Mouse (Mus musculus): ENCODE measurements around the gene 1810062G17Rik. TPM values are rescaled to one million over a fixed set of nuclear protein-coding genes. Genes with fewer than 3 reads are reported as not detected.

1810062G17Rik gene
- polyA plus RNA-seq, 1 experiment from 2014 or later: 0.40 TPM

GRCm38 (mm10) chr3:36471856-36472255 lies 3.9 kb upstream of the 1810062G17Rik start:
- H3K4me1 ChIP-seq (ENCODE audit: control insufficient read depth, insufficient read depth, low read length): peaks cover 8% of the 10 kb centered on the region
- H3K4me3 ChIP-seq (ENCODE audit: low read depth, low read length): no peak overlapping the region
- H3K9ac ChIP-seq (ENCODE audit: low read length): no peak overlapping the region
- no peak for DNase-seq (ENCODE audit: low spot score, missing footprints)
- no peaks in the 10 kb centered on the region for H3K27me3 ChIP-seq (ENCODE audit: control insufficient read depth, insufficient read depth, low read length)
- no peaks in the 10 kb centered on the region for H3K9me3 ChIP-seq (ENCODE audit: control insufficient read depth, low read length)
- H3K4me2 ChIP-seq: no peak overlapping the region
- WGBS: 87% methylated on average over 4 of the region's 4 CpGs
- no peak overlapping the region for H3K27ac ChIP-seq (ENCODE audit: low read depth, low read length)
- no peaks in the 10 kb centered on the region for H3K36me3 ChIP-seq (ENCODE audit: control insufficient read depth, insufficient read depth, low read length)
- no peak for ATAC-seq (ENCODE audit: low FRiP score)

GRCm38 (mm10) chr3:36473222-36473621 lies 2.5 kb upstream of the 1810062G17Rik start:
- WGBS: 97% methylated on average over 5 of the region's 5 CpGs

GRCm38 (mm10) chr3:36474421-36474820 lies 1.3 kb upstream of the 1810062G17Rik start:
- 73% methylated on average over 5 of the region's 5 CpGs for WGBS
- no peak overlapping the region for H3K4me3 ChIP-seq (ENCODE audit: low read depth, low read length)
- H3K4me1 ChIP-seq (ENCODE audit: control insufficient read depth, insufficient read depth, low read length): peaks cover 8% of the 10 kb centered on the region
- H3K4me2 ChIP-seq: peak overlapping the region; percentile 90; the same call in 1 of the 2 replicates
- H3K9me3 ChIP-seq (ENCODE audit: control insufficient read depth, low read length): no peaks in the 10 kb centered on the region
- no peak overlapping the region for H3K9ac ChIP-seq (ENCODE audit: low read length)
- DNase-seq (ENCODE audit: low spot score, missing footprints): no peak
- no peak for ATAC-seq (ENCODE audit: low FRiP score)
- no peaks in the 10 kb centered on the region for H3K27me3 ChIP-seq (ENCODE audit: control insufficient read depth, insufficient read depth, low read length)
- H3K27ac ChIP-seq (ENCODE audit: low read depth, low read length): no peak overlapping the region
- no peaks in the 10 kb centered on the region for H3K36me3 ChIP-seq (ENCODE audit: control insufficient read depth, insufficient read depth, low read length)

More at GRCm38 (mm10) chr3:36473222-36473621, 2.5 kb upstream of the 1810062G17Rik start:
- no peaks in the 10 kb centered on the region for H3K27me3 ChIP-seq (ENCODE audit: control insufficient read depth, insufficient read depth, low read length)
- no peak overlapping the region for H3K27ac ChIP-seq (ENCODE audit: low read depth, low read length)
- H3K36me3 ChIP-seq (ENCODE audit: control insufficient read depth, insufficient read depth, low read length): no peaks in the 10 kb centered on the region
- no peak for ATAC-seq (ENCODE audit: low FRiP score)
- no peak for DNase-seq (ENCODE audit: low spot score, missing footprints)
- H3K9ac ChIP-seq (ENCODE audit: low read length): no peak overlapping the region
- no peaks in the 10 kb centered on the region for H3K9me3 ChIP-seq (ENCODE audit: control insufficient read depth, low read length)
- H3K4me3 ChIP-seq (ENCODE audit: low read depth, low read length): no peak overlapping the region
- H3K4me2 ChIP-seq: no peak overlapping the region
- H3K4me1 ChIP-seq (ENCODE audit: control insufficient read depth, insufficient read depth, low read length): peaks cover 8% of the 10 kb centered on the region

- Histone ChIP-seq H3K4me3 (ENCODE audit: low read depth, low read length) (peak overlapping the region; percentile 56), H3K27me3 (ENCODE audit: control insufficient read depth, insufficient read depth, low read length) (no peaks in the 10 kb centered on the region), H3K27ac (ENCODE audit: low read depth, low read length) (no peak overlapping the region), H3K9me3 (ENCODE audit: control insufficient read depth, low read length) (no peaks in the 10 kb centered on the region), H3K9ac (ENCODE audit: low read length) (peak overlapping the region; percentile 58), H3K4me2 (peak overlapping the region; percentile 90), H3K36me3 (ENCODE audit: control insufficient read depth, insufficient read depth, low read length) (no peaks in the 10 kb centered on the region), H3K4me1 (ENCODE audit: control insufficient read depth, insufficient read depth, low read length) (peaks cover 8% of the 10 kb centered on the region)
- peak; percentile 88 for DNase-seq (ENCODE audit: low spot score, missing footprints)
- WGBS: 6% methylated on average over 24 of the region's 24 CpGs
- ATAC-seq (ENCODE audit: low FRiP score): no peak
Measured at GRCm38 (mm10) chr3:36474938-36475483, 726 bp upstream of the 1810062G17Rik start.

- no peak for DNase-seq (ENCODE audit: low spot score, missing footprints)
- Histone ChIP-seq H3K27ac (ENCODE audit: low read depth, low read length) (no peak overlapping the region), H3K36me3 (ENCODE audit: control insufficient read depth, insufficient read depth, low read length) (no peaks in the 10 kb centered on the region), H3K9me3 (ENCODE audit: control insufficient read depth, low read length) (no peaks in the 10 kb centered on the region), H3K4me1 (ENCODE audit: control insufficient read depth, insufficient read depth, low read length) (peaks cover 9% of the 10 kb centered on the region), H3K4me2 (peak overlapping the region; percentile 90), H3K9ac (ENCODE audit: low read length) (peak overlapping the region; percentile 58), H3K4me3 (ENCODE audit: low read depth, low read length) (peak overlapping the region; percentile 56), H3K27me3 (ENCODE audit: control insufficient read depth, insufficient read depth, low read length) (no peaks in the 10 kb centered on the region)
- ATAC-seq (ENCODE audit: low FRiP score): no peak
- 41% methylated on average over 20 of the region's 20 CpGs for WGBS
Measured at GRCm38 (mm10) chr3:36476261-36477155, 771 bp downstream of the 1810062G17Rik start.

- Histone ChIP-seq H3K4me1 (ENCODE audit: control insufficient read depth, insufficient read depth, low read length) (peaks cover 14% of the 10 kb centered on the region), H3K4me3 (ENCODE audit: low read depth, low read length) (no peak overlapping the region), H3K9ac (ENCODE audit: low read length) (no peak overlapping the region), H3K9me3 (ENCODE audit: control insufficient read depth, low read length) (no peaks in the 10 kb centered on the region), H3K4me2 (no peak overlapping the region), H3K36me3 (ENCODE audit: control insufficient read depth, insufficient read depth, low read length) (no peaks in the 10 kb centered on the region), H3K27me3 (ENCODE audit: control insufficient read depth, insufficient read depth, low read length) (no peaks in the 10 kb centered on the region), H3K27ac (ENCODE audit: low read depth, low read length) (no peak overlapping the region)
- 78% methylated on average over 8 of the region's 8 CpGs for WGBS
- no peak for DNase-seq (ENCODE audit: low spot score, missing footprints)
- ATAC-seq (ENCODE audit: low FRiP score): no peak
Measured at GRCm38 (mm10) chr3:36478776-36479175, 3.0 kb downstream of the 1810062G17Rik start.

GRCm38 (mm10) chr3:36480486-36480885 lies 4.7 kb downstream of the 1810062G17Rik start:
- Histone ChIP-seq H3K4me3 (ENCODE audit: low read depth, low read length) (no peak overlapping the region), H3K27me3 (ENCODE audit: control insufficient read depth, insufficient read depth, low read length) (no peaks in the 10 kb centered on the region), H3K9ac (ENCODE audit: low read length) (no peak overlapping the region), H3K27ac (ENCODE audit: low read depth, low read length) (no peak overlapping the region), H3K4me1 (ENCODE audit: control insufficient read depth, insufficient read depth, low read length) (peaks cover 11% of the 10 kb centered on the region), H3K9me3 (ENCODE audit: control insufficient read depth, low read length) (no peaks in the 10 kb centered on the region), H3K36me3 (ENCODE audit: control insufficient read depth, insufficient read depth, low read length) (no peaks in the 10 kb centered on the region), H3K4me2 (no peak overlapping the region)
- DNase-seq (ENCODE audit: low spot score, missing footprints): no peak
- WGBS: 55% methylated on average over 2 of the region's 2 CpGs
- no peak for ATAC-seq (ENCODE audit: low FRiP score)

GRCm38 (mm10) chr3:36481776-36482193 lies 6.0 kb downstream of the 1810062G17Rik start:
- peak; percentile 94 for DNase-seq (ENCODE audit: low spot score, missing footprints)
- H3K4me3 ChIP-seq (ENCODE audit: low read depth, low read length): no peak overlapping the region
- H3K9ac ChIP-seq (ENCODE audit: low read length): peak overlapping the region; percentile 38; the same call in 1 of the 2 replicates
- peak; percentile 84 for ATAC-seq (ENCODE audit: low FRiP score)
- 10% methylated on average over 11 of the region's 11 CpGs for WGBS
- H3K4me2 ChIP-seq: peak overlapping the region; percentile 24
- peaks cover 6% of the 10 kb centered on the region for H3K4me1 ChIP-seq (ENCODE audit: control insufficient read depth, insufficient read depth, low read length)
- H3K27me3 ChIP-seq (ENCODE audit: control insufficient read depth, insufficient read depth, low read length): no peaks in the 10 kb centered on the region
- no peaks in the 10 kb centered on the region for H3K9me3 ChIP-seq (ENCODE audit: control insufficient read depth, low read length)
- H3K27ac ChIP-seq (ENCODE audit: low read depth, low read length): peak overlapping the region; percentile 79
- H3K36me3 ChIP-seq (ENCODE audit: control insufficient read depth, insufficient read depth, low read length): no peaks in the 10 kb centered on the region

GRCm38 (mm10) chr3:36482940-36483339 lies 7.2 kb downstream of the 1810062G17Rik start:
- Histone ChIP-seq H3K4me2 (no peak overlapping the region), H3K27me3 (ENCODE audit: control insufficient read depth, insufficient read depth, low read length) (no peaks in the 10 kb centered on the region), H3K27ac (ENCODE audit: low read depth, low read length) (no peak overlapping the region), H3K36me3 (ENCODE audit: control insufficient read depth, insufficient read depth, low read length) (no peaks in the 10 kb centered on the region), H3K9ac (ENCODE audit: low read length) (no peak overlapping the region), H3K4me1 (ENCODE audit: control insufficient read depth, insufficient read depth, low read length) (peaks cover 6% of the 10 kb centered on the region), H3K9me3 (ENCODE audit: control insufficient read depth, low read length) (no peaks in the 10 kb centered on the region), H3K4me3 (ENCODE audit: low read depth, low read length) (no peak overlapping the region)
- WGBS: 52% methylated on average over 9 of the region's 9 CpGs
- DNase-seq (ENCODE audit: low spot score, missing footprints) (no peak), ATAC-seq (ENCODE audit: low FRiP score) (no peak)
